Mouse (Mus musculus) brain, embryonic 18.5 days (tissue): ENCODE measurements around the gene Cdk4.

ENCODE experiments used
- DNase-seq: peaks from one replicate; pipeline ENCODE4 v3.0.0-alpha.2; 2012; ENCODE audit warnings: low read depth, low spot score

The Cdk4 gene

DNA sequence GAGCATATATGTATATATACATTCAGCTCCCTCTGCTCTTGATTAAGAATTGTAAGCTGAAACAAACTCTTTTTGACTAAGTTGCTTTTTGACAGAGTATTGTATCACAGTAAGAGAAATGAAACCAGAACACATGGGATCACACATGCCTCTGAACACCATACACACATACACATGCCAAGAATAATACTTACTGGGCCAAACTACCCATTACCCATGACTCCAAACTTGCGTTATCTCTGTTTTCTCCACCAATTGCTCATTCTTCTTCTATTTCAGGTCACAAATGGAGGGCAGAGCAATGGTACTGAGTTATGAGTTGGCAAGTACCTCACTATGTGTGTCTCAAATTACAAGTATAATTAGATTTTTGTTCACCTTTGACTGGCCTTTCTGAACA lies 10.6 kb downstream of the Cdk4 start:
- no peak for DNase-seq

DNA sequence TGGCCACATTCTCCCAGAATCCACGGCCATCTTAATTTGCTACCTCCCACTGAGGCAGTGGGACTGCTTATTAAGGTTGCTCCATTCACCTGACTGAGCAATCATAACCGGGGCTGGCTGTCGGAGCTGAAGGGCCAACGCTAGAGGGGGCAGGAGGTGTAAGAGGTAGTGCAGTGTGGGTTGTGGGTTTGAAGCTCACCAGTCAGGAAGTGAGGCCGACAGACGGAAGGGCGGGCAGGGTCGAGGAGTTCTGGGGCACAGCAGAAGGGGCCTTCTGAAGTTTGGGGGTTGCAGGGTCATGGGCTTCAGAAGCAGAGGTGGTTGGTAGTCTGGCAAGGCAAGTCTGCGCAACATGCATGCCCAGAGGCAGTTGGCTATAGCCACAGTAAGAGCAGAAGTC lies 11.7 kb downstream of the Cdk4 start, which contains the start of gene Agap2:
TSS of gene Agap2 (plus strand) at position 205 of the 400 bp plus-strand sequence.
- no peak for DNase-seq

DNA sequence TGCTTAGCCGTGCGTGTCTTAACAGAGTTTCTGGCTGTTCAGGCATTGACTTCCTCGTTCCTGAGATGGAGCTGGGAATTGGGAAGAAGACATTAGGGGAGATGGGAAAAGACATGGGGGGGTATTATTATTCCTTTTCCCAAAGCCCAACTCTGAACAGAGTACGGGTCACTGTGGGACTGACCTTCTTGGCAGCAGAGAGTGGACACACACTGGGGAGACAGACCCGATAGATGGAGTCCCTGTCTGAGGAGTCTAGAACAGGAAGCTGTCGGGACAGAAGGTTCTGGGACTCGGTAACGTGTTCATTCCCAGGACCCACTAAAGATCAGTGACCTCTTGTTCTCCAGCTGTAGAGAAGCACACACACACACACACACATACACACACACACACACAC lies 12.3 kb downstream of the Cdk4 start:
- DNase-seq, result no peak

DNA sequence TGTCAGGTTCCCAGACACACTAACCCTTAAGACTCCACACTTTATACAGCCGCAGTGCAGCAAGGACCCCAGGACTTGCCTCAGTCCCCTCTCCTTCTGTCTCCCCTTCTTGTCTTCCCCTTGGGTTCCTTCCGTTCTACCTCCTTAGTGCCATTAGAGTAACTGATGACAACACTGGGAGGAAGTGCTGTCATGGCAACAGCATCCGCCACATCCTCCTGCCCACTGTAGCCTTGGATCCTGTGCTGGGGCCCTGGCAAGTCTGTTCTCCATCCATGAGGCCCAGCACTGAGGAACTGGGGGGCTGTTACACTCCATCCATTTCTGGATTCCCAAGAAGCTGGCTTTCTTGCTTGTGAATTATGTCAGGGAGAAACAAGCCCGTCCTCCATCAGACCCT lies 12.7 kb downstream of the Cdk4 start:
- DNase-seq, result no peak

- no peak for DNase-seq
Observed at GRCm38 (mm10) chr10:127077515-127077914, 14.2 kb downstream of the Cdk4 start.

GRCm38 (mm10) chr10:127078001-127078676 lies 14.8 kb downstream of the Cdk4 start:
- no peak for DNase-seq

DNA sequence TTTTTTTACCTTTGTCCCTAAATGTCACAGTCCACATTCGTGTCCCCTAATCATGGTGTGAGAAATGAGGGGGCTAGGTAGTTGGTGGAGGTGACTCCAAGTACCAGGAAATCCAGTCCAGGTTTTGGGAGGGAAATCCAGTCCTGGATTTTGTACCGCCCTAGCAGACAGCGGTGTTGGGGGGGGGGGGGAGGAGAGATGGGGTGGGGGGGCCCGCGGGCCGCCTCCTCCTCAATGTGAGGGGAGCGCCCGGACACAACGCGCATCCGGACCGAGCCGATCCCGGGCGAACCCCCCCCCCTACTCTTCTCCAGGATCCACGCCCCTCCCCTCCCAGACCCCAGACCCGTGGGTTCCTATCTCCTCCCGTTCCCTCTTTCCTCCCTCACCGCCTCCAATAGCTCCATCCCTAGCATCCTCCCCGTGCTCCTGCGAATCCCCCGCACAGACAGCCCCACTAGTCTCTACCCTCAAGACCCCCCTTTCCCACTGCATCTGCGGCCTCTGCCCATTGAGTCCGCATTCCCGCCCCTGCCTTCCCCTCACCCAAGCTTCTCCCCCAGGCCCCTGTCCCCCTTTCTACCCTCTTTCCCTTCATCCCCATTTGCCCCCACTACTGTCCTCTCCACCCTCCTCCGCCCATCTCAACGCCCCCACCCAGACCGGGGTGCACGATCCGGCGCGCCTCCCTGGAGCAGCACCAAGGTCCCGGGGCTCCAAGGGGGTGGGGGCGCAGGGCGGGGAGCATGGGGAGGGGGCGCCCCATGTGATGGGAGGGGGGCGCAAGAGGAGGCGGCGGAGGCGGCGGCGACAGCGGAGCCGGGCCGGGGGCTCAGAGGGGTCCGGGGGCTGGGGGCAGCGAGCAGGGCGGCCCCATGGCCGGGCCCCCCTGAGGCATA lies 15.6 kb downstream of the Cdk4 start:
- DNase-seq, result no peak

GRCm38 (mm10) chr10:127079665-127080391 lies 16.5 kb downstream of the Cdk4 start:
- DNase-seq, result no peak

DNA sequence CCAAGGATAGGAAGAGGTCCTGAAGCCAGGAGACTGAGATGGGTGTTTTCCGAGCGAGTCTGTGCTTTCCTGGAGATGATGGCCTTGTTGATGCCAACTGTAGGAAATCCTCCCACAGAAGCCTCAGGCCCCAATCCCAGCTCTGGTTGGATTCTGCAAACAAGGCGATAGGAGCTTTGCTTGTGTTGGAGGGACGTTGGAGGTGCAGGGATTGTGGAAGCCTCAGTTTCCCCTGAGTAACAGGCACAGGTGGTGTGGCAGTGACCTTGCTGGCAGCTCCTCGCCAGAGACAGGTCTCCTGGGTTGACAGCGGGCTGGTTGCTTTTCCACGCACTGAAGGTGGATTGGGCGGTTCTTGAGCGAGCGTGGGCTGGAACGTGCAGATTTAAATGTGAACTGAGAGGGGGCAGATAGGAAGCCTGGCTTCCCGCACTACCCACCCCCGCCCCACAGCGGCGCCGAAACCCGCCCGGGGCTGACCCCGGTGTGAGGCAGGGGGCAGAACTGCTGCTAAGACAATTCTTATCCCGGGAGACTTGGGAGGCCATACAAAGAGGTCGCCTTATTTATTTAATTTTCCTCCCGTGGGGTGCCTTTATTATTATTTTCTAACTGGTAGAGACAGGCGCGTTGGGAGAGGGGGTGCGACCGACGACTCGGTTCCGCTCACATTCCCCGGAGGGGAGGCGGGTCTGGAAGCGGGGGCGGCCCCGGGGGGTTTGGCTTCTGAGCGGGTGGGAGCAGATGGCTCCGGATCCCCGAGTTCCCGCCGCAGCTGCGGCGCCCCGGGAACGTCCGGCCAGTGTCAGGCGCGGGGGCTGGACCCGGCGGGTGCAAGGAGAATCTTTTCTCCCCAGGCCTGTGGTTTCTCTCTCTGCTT lies 17.8 kb downstream of the Cdk4 start:
- DNase-seq, result no peak

DNA sequence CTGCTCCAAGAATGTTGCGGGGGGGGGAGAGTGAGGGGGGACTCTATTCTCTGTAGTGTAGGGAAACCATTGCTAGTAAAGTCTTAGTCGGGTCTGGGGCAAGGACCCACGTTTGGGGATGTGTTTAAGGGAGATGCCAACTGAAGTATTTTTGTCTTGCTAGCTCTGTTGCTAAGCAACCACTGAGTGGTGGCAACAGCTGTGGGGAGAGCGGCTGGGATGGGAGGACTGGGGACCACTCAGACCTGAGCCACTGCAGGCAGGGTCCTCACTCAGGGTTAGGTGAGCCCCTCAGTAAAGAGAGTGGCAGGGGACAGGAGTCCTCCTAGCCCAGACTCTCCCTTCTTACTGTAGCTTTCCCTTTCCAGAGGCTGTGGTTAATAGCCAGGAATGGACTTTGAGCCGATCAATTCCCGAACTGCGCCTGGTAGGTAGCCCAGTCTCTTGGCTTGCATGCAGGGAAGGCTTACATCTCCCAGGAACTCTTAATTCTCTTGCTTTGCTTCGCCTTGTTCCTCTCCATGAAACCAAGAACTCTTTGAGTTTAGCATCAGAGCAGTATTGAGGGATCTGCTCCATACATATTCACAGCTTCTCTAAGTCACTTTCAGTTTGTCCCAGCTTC lies 18.8 kb downstream of the Cdk4 start:
- no peak for DNase-seq

DNA sequence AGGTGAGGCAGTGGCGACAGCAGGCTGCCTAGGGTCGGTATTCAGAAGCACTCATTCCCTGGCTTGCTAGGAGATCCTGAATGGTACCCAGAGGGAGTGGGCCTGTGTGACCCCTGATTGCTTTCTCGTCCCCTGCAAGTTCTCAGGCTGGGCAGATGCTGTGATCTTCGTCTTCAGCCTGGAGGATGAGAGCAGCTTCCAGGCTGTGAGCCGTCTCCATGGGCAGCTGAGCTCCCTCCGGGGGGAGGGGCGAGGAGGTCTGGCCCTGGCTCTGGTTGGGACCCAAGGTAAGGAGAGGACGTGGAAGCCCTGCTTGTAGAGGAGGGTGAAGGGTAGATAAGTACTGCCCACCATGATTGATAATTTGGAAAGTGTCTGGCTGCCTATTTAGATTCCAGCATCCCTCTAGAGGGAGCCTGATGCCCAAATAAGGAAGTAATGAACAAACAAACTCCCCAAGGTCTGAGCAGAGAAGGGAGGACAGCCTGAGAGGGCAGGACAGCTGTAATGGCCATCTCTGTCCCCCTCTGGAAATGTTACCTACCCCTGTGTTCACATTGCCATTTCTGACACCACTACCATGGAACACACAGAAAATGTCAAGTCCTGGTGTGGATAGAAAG lies 20.1 kb downstream of the Cdk4 start:
- DNase-seq, result no peak

GRCm38 (mm10) chr10:127083915-127084306 lies 20.6 kb downstream of the Cdk4 start:
- no peak for DNase-seq

DNA sequence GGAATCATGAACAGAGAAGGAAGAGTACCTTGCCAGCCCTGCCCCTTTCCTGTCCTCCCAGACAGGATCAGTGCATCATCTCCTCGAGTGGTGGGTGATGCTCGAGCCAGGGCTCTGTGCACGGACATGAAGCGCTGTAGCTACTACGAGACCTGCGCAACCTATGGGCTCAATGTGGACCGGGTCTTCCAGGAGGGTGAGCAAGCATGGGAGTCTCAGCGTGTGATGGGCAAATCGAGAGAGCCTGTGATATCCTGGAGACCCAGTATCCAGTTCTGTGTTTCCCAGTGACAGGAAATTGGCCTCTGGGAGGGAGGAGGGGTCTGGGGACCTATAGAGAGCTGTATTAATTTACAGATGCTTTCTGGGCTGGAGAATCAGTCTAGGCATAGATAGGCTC lies 21.7 kb downstream of the Cdk4 start:
- no peak for DNase-seq

- no peak for DNase-seq
Observed at GRCm38 (mm10) chr10:127085633-127086032, 22.3 kb downstream of the Cdk4 start.

- DNase-seq, result no peak
Observed at GRCm38 (mm10) chr10:127090560-127091411, 27.5 kb downstream of the Cdk4 start.

GRCm38 (mm10) chr10:127091507-127092396 lies 28.4 kb downstream of the Cdk4 start:
- DNase-seq, result no peak

GRCm38 (mm10) chr10:127092742-127093141 lies 29.4 kb downstream of the Cdk4 start:
- no peak for DNase-seq

DNA sequence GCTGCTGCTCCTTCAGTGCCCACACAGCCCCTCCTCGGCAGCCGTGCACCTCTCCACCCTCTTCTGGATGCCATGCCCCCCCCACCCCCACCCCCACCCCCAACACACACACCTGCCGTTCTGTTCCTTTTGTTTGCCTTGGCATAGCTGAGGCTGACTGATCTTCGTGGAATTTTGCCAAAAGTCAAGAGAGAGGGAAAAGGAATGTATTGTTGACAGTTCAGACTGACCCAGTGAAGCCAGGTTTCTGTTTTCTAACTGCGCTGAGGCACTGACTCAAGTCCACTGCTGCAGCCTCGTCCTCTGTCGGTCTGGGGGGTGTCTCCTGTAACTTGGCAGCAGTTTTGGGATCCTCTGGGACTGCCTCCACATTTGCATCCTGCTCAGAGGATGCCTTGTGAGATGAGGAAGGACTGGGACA lies 31.1 kb downstream of the Cdk4 start:
- no peak for DNase-seq
